Mouse (Mus musculus): Measurements from ENCODE around the gene Fkbp6.
A peak's percentile ranks its signal among the peaks of the same experiment; 100 is the strongest.

The Fkbp6 gene

GRCm38 (mm10) chr5:135352995-135353394 lies 3.2 kb upstream of the Fkbp6 start, which contains the start of gene Trim50:
Gene Trim50 (plus strand): TSS chr5:135353295.
- no peak for DNase-seq (ENCODE audit: low spot score in 2 of 2)

DNA sequence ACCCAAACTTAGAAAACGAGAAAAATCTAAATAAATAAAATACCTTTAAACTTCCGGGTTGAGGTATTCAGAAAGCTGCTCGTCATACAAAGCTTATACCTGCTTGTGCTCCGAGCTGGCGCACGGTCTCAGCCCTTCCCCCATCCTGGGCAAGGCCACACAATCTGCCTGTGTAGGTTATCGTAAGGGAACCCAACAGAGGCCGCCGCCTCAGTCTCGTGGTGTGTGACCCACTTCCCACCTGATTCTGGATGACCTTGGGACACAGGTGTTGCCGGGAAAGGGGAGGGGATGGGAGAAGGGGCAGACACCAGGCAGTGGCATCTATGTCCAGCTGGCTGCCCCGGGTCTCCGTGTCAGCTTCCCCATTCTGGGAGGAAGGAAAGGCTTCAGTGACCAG lies 1.8 kb upstream of the Fkbp6 start:
- no peak for DNase-seq (ENCODE audit: low spot score in 2 of 2)

DNA sequence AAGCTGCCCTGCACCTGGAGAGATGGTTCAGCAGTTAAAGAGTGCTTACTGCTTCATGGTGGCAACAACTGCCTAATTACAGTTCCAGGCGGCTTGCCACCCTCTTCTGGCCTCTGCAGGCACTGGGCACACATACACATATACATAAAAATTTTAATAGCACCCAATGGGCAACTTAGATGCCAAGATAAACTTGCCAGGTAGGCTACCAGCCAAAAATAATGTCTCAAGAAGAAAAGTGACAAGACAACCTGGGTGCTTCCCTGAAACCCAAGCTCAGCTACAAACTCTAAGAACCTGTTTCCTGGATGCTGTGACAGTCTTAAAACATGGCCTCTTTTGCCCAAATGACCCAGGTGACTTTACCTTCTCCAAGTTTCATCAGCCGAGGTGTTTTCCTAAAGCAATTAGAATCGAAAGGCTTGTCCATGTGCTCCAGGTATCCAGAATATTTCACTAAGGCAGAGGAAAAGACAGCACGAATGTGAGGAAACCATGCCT lies 2.3 kb downstream of the Fkbp6 start:
- DNase-seq (ENCODE audit: low spot score in 2 of 2) = no peak

DNA sequence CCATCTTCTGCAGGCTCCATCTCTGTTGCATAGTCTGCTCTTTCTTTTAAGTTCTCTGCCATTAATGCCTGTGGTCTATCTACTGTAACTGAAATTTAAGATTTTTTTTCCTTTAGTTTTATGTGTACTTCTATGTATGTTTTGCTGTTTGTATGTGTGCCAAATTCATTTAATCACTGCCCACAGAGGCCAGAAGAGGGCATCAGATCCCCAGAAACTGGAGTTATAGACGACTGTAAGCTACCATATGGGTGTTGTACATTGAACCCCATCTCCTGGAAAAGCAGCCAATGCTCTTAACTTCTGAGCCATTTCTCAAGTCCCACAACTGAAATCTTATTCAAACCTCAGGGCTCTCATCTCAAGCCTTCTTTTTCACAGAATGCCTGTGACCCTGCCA lies 3.4 kb downstream of the Fkbp6 start:
- DNase-seq (ENCODE audit: low spot score in 2 of 2) = no peak

DNA sequence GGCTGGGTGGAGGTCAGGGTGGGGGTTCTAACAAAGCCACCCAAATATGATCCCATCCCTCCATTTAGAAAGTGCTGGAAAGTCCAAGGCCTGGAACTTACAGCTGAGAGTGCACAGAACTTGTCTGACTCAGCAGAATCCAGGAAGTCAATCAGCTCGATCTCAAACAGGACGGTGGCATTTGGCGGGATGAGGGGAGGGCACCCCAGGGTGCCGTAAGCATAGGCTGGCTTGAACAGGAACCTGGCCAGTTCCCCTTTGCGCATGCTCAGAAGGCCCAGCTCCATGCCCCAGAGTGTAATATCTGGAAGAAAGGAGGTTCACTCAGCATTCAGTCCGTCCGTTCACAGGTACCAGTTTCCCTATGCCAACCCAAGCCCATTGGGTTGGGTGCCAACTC lies 3.9 kb downstream of the Fkbp6 start:
- DNase-seq (ENCODE audit: low spot score in 2 of 2) = no peak

- DNase-seq (ENCODE audit: low spot score in 2 of 2) = no peak
Observed at GRCm38 (mm10) chr5:135337575-135337974, 12.3 kb downstream of the Fkbp6 start.

DNA sequence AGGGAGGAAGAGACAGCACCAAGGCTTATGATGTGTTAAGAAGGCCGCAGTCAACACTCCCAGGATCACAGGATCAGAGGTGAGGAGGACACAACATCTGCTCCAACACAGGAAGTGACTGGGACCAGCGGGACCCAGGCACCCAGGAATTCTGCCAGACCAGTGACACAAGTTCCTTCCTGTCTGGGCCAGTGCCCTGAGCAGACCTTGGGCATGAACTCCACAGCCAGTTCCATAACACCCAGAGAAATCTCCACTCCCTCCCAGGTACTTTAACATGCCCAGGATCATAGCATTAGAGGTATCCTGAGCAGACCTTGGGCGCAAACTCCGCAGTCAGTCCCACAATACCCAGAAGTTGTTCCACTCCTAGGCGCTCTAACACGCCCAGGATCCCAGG lies 18.7 kb downstream of the Fkbp6 start:
- DNase-seq (ENCODE audit: low spot score in 2 of 2) = no peak

DNA sequence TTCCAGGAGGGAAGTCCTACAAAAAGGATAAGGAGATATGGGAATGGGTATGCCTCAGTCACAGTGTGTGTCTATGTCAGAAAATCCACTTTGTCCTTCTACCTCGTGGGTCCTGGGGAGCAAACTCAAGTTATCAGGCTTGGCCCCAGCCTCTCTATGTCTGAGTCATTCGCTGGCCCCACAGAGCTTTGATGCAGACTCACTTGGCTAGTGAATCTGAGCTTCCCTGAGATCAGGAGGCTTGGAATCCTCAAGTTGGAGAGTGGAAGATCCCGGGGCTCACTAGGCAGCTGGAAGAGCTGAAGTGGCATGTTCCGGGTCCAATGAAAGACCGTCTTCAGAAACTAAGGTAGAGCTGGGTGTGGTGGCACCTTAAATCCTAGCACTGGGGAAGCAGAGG lies 19.6 kb downstream of the Fkbp6 start:
- DNase-seq (ENCODE audit: low spot score in 2 of 2) = no peak

DNA sequence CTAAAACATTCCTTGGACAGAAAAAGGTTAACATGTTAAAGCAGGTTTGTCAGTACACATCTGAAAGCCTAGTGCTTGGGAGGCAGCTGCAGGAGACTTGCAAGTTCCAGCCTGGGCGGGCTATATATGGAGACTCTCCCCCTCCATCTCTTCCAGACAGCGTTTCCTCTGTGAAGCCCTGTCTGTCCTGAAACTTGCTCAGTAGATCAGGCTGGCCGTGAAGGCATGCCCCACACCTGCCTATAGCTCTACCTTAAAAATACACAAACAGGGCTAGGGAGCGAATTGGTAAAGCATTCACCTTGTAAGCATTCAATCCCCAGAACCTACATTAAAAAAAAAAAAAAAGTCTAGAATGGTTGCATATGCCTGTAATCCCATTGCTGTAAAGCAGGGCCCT lies 20.4 kb downstream of the Fkbp6 start:
- no peak for DNase-seq (ENCODE audit: low spot score in 2 of 2)

DNA sequence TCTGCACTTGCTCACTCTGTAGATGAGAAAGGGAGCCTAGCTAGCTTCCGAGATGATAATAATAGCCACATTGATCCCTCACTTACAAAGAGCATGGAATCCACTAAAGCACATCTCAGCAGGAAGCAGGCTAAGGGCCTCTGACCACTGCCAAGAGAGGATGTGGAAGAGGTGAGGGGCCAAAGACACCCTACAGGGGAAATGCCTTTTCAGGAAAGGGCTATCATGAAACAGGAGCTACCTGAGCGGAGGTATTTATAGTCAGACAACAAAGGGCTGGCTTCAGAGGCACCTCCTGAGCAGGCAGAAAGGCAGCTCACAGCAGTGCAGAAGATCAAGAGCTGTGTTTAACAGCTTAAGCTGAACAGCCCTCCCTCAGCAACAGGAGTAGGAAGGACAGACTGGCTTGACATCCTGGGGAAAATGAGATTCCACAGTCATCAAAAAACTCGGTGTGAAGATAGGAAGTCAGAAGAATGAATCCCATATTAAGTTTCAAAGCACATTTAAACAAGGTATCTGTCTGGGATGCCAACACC lies 23.7 kb downstream of the Fkbp6 start:
- no peak for DNase-seq (ENCODE audit: low spot score in 2 of 2)

DNA sequence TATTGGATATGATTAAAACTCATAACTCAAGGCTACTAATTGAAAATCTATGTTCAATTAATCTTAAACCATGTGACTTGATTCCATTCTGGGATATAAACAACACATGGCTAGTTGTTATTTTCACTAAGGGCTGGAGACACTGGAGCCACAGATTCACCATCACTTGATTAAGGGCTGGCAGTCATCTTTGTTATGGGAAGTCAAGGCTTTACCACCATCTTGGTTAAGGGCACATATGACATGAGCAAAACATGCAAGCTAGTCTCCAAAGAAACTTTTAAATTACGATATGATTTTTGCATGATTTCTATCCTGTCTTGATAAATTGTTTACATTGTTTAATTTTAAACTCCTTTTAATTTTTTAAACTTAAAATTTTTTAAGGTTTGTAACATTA lies 27.6 kb downstream of the Fkbp6 start:
- no peak for DNase-seq (ENCODE audit: low spot score in 2 of 2)

DNA sequence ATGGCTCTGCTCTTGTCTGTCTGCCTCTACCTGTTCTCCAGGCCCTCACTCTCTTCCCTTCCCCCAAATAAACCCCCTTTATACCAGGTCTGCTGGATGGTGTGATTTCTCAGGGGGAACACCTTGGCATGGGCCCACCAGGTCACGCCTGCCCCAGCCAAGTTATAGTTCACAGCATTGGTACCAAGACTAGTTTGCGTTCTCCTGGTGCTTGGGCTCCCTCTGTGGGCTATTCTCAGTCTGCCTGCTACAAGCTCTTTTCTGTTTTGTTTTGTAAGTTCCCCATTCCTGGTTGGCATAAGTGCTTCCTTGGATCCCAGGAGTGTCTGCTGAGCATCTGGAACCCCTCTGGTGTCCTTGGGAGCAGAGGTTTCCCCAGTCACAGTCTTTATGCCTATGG lies 30.0 kb downstream of the Fkbp6 start:
- no peak for DNase-seq (ENCODE audit: low spot score in 2 of 2)

DNA sequence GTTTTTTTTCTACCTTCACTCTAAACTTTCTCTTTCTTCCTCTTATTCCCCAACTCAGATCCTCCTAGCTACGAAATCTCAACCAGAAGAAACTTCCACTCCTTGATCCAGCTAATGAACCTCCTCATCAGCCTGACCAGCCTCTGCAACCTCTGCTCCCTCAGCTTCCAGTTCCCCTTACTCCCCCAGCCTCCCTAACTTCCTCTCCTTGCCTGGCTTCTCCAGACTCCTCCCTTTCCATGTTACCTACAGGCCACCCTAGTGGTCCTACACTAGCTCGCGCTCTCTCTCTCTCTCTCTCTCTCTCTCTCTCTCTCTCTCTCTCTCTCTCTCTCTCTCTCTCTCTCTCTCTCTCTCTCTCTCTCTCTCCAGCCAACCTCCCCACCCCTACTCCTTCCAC lies 33.7 kb downstream of the Fkbp6 start:
- no peak for DNase-seq (ENCODE audit: low spot score in 2 of 2)

- no peak for DNase-seq (ENCODE audit: low spot score in 2 of 2)
Observed at GRCm38 (mm10) chr5:135306321-135306965, 43.4 kb downstream of the Fkbp6 start.

GRCm38 (mm10) chr5:135302454-135302853 lies 47.4 kb downstream of the Fkbp6 start:
- DNase-seq (ENCODE audit: low spot score in 2 of 2) = no peak

- no peak for DNase-seq (ENCODE audit: low spot score in 2 of 2)
Observed at GRCm38 (mm10) chr5:135301916-135302315, 47.9 kb downstream of the Fkbp6 start.

- DNase-seq (ENCODE audit: low spot score in 2 of 2) = no peak
Observed at GRCm38 (mm10) chr5:135292001-135292400, 57.8 kb downstream of the Fkbp6 start.

DNA sequence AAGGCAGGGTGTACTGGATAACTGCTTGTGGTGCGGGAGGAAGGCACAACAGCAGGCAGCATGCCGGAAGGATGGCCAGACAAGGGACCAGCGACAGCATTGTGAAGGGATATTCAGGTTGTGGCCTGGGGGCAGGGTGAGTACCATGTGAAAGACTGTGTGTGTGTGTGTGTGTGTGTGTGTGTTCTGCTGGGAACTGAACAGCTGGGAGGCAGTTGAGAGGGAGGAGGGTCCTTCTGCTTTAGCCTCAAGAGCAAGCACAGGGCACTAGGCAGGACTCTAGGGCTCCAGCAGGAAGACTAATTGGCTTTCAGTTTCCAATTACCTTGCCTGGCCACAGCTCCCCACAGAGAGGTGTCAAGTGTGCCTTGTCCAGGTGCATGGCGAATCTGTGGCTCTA lies 58.7 kb downstream of the Fkbp6 start:
- DNase-seq (ENCODE audit: low spot score in 2 of 2) = no peak

- DNase-seq (ENCODE audit: low spot score in 2 of 2) = no peak
Observed at GRCm38 (mm10) chr5:135290703-135291102, 59.1 kb downstream of the Fkbp6 start.

GRCm38 (mm10) chr5:135286926-135287325 lies 62.9 kb downstream of the Fkbp6 start:
- DNase-seq (ENCODE audit: low spot score in 2 of 2) = no peak

DNA sequence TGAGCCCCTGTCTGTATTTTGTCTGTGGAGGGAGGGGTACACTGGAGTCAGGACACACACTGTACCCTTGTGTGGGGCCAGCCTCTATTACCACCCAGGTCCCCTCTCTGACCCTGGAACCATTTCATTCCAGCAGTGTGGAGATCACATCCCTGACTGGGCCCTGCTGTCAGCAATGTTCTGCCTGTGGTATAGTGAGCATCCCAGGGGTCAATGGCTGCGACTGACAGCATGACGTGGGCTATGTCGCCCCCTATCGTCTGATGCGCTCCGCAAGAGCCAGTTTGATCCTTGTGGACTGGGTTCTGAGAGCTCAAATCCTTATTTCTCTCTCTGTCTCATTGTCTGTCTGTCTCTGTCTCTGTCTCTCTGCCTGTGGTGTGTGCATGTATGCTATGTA lies 63.7 kb downstream of the Fkbp6 start:
- peak in 1 of 2 experiments; percentile 80 for DNase-seq (ENCODE audit: low spot score in 2 of 2)

DNA sequence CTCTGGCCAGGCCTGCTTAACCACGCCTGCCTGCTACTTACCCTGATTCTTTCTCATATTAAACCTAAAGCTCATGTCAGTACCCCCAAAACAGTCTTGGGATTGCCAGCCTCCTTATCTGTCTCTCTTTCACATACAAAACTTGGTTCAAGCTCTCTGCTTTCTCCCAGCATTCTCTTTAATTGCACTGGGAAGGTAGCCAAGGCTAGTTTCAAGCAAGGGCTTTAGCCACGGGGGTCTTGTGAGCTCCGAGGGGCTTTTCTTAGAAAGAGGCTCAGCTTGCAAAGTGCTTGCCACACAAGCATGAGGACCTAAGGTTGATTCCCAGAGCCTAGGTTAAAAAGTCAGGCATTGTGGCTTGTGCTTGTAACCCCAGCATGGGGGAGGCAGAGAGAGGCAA lies 64.6 kb downstream of the Fkbp6 start:
- no peak for DNase-seq (ENCODE audit: low spot score in 2 of 2)

DNA sequence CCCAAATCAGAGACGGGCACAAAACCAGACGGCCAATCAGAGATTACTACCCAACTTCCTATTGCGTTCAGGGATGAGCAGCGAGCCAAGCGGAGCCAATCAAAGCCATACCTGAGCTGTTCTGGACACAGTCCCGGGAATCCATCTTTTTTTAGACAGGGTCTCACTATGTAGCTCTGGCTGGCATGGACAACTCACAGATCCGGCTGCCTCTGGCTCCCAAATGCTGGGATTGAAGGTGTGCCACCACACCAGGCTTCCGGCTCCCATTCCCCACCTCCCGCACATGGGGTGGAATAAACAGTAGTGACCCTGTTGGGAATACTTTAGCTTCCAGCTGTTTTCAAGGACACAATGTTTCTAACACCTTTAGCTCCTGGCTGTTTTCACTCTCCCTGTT lies 69.6 kb downstream of the Fkbp6 start:
- DNase-seq (ENCODE audit: low spot score in 2 of 2) = no peak

GRCm38 (mm10) chr5:135276597-135276996 lies 73.2 kb downstream of the Fkbp6 start:
- DNase-seq (ENCODE audit: low spot score in 2 of 2) = no peak
